Mouse (Mus musculus): ENCODE measurements around the gene Stk39.

- TF ChIP-seq TAL1 (IDR thresholded peaks at IDR 0.05; ENCODE audit: low read length) (no peak), GATA1 (IDR thresholded peaks at IDR 0.05; ENCODE audit: low read length) (no peak)
These were observed 106.6 kb downstream of the Stk39 start for GRCm38 (mm10) chr2:68365504-68365903.

All from erythroblast, embryonic 14.5 days (primary cell).